Mouse (Mus musculus) gastrocnemius, postnatal 10 days (tissue): ENCODE measurements at regions not wholly inside any gene's neighbourhood (a gene's known extent, or its start where the extent isn't known, plus 50 kb on each side); places are given as distances from the start of the nearest gene placed in this dataset.

ENCODE experiments used
- DNase-seq: peaks from one replicate; pipeline ENCODE4 v3.0.0; 2021; ENCODE audit warnings: mixed read lengths

DNA sequence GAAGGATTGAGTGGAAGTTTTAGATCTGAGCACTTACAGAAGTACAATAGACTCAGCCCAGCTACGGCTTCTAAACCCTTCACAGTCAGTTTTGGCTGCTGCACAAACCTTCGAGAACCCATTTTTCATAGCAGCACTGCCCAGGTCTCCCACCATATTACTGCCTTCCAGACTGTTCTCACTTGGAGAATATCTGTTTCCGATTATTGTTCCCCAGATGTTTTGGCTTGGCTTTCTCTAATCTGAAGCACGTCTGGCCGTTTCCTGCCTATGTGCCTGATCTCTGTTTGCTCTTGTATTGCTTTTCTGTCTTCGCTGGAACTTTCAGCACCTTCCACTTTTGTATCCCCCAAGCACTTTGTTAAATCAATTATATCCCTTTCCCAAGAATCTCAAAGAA is 368.0 kb downstream of the Mllt3 start:
- DNase-seq = no peak

GRCm38 (mm10) chr4:87662876-87663275 is 370.3 kb downstream of the Mllt3 start:
- no peak for DNase-seq

- DNase-seq = no peak
Measured at GRCm38 (mm10) chr4:87658316-87658715, 374.8 kb downstream of the Mllt3 start.

GRCm38 (mm10) chr4:87657855-87658254 is 375.3 kb downstream of the Mllt3 start:
- no peak for DNase-seq

DNA sequence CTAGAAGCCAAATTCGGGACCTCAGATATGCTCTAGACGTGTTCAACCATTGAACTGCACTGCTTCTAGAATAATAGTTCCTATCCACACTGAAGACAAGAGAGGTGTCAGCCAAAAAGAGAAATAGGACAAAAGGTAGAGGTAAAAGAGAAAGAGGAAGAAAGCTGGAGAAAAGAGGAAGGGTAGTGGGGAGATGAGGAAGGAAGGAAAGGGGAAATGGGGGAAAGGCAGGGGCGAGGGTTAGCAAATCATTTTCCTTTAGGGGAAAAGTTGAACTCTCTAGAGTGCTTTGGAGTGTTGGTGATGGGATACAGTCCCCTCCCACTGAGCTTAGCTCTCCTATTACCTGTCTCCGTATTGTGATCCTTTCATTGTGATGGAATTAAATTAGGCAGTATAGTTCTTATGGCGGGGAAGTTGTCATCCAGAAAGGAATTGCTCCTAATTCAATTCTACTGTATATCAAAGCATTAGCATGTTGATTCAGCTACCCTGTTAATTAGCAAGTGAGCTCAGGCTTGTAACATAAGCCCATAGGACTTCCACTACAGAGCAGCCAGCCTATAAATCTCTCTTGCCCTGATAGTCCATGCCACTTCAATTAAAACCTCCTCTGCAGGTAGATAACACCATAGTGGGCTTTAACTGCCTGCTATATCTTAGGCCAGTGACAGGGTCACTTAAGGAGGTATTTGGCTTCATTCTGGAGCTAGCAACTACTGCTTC is 379.6 kb downstream of the Mllt3 start:
- no peak for DNase-seq

DNA sequence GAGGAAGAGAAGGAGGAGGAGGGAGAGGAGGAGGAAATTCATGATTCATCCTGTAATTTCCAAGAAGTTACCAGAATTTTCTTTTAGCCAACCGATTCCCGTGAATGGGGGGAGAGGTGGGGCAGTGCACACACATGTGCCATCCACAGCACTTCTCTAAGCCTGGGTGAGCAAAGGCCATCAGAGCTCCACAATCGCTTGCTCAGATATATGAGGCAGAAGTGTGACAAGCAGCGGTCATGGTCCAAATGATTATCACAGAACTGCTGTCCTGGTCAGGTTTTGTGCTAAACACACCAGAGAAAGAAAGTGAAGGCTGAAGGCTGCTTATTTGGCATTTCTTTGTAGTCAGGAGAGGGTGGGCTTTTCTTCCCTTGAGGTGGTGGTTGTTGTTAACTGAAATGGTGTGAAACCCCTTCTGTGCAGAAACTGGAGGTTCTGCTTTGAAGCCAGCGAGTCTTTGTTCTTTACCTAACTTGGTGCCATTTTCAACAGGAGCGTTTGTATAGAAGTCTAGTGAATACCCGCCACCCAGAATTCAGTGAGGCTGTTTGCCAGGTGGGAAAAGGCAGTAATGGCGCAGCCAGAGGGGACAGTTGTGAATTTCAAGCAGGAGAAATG is 380.7 kb downstream of the Mllt3 start:
- no peak for DNase-seq

- DNase-seq = no peak
Measured at GRCm38 (mm10) chr4:87651275-87651674, 381.9 kb downstream of the Mllt3 start.

- no peak for DNase-seq
Measured at GRCm38 (mm10) chr4:87650837-87651236, 382.3 kb downstream of the Mllt3 start.

DNA sequence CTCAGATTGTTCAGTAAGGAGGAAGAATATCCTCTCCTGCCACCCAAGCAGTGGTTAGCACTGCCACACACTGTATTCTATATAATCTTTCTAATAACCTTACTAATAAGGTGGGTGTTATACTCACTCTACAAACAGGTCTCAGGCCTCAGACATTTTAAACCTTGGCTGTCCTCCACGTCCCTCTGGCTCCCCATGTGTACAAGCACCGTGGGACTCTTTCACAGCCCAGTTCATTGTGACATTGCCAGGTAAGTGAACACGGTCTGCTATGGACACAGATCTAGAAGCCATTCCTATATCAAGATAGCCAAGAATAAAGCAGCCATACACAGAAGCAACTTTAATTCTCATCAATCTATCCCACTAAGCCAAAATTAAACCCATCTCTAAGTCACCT is 382.8 kb downstream of the Mllt3 start:
- no peak for DNase-seq

- DNase-seq = no peak
Measured at GRCm38 (mm10) chr4:87648919-87649318, 384.2 kb downstream of the Mllt3 start.

DNA sequence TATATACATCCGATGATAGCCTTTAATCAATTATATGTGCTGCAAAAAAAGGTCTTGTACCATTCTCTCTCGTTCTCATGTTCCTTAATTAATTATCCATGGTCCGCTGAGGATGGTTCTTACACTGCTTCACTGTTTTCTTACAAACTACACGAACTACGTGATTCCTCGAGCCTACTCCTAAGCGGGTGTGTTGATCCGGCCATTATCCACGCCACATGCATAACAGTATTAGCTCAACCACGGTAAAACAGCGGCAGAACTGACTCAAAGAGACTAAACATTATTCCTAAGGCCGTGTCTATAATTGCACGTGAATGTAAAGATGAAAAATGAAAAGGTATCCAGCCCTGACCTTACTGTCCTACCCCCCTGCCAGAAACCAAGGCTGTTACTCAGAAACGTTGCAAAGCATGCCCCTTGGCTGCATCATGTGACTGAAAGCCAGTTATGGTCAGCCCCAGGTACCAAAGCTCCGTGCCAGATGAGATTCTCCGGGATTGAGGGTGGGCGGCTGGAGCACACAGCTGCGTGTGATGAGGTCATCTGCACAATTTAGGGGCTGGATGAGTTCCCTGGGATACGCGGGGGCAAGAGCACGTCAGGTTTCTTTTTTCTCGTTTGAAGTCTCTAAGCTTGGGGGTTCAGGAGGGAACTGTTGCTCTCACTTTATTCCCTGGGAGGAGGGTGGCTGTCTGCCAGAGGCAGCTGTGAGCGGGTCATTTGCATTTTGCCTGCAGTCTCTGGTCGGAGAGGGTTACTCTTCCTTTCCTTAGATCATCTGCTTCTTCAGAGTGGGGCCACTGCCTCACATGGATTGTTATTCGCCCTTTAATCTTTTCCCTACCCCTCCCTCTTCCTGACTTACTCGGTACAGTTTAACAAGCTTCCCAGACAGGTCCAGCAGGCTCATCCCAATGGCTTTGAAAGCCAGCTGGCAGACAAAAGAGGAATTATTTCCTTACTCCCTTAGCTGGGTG is 384.9 kb downstream of the Mllt3 start:
- DNase-seq = peak; percentile 32

GRCm38 (mm10) chr4:87642002-87642401 is 391.2 kb downstream of the Mllt3 start:
- DNase-seq = no peak

GRCm38 (mm10) chr4:87641551-87641950 is 391.6 kb downstream of the Mllt3 start:
- no peak for DNase-seq

DNA sequence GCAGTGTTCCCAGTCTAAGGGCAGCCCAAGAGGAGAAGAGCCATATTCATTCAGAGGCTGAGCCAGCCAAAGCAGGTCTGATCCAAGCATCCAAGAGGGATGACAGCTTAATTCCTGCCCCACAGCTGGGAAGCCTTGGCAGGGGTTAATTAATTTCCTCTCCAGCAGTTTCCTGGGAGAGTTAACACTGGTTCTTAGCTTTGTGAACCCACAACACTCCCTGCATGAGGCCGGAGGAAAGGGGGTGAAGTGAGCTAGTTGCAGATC is 394.9 kb downstream of the Mllt3 start:
- no peak for DNase-seq

DNA sequence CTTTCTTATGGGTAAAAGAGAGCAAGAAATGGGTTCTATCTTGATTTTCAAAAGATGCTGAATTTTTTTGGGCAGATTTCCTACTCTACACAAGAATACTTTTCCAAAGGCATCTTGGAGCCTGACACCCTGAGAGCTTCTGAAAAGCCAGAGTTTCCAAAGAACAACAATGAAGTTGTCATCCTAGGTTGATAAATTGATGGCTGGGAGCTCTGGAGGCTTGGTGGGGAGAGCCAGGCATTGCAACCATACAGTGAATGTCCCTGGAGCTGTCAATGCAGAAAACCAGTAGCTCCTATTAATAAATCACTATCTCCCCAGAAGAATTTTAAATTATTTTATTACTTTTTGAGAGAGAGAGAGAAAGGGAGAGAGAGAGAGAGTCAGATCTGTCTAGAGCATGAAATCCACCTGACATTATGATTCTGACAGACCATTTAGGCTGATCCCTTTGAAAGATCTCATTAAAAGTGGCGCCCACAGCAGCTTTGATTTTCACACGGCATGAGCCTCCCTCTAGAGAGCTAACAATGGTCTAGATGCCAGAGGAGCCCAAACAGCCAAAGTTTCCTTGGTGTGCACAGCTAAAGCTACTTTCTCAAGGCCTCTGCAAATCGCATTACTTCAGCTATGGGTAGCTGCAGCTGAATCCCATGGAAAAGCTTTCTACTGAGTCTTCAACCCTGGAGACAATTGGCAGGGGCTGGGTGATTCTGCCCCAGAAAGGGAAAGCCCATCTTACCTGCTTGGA is 395.4 kb downstream of the Mllt3 start:
- DNase-seq = no peak

DNA sequence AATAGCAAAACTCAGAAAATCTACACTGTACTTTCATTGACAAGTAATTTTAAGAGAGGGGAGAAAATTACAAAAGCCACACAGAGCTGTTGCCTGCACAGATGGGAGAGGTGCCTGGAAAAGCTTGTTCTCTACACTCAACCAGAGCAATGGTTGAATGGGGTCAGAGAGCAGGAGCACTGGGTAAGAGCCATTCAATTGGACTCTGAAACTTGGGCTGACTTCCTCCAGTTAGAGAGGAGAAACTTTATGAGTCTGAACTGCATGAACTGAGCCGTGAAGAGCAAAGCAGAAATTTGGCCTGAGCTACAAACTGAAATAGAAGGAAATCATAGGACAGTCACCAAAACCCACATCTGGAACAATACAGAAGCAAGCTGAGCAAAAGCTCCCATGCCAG is 380.8 kb upstream of the Slc24a2 start:
- no peak for DNase-seq

DNA sequence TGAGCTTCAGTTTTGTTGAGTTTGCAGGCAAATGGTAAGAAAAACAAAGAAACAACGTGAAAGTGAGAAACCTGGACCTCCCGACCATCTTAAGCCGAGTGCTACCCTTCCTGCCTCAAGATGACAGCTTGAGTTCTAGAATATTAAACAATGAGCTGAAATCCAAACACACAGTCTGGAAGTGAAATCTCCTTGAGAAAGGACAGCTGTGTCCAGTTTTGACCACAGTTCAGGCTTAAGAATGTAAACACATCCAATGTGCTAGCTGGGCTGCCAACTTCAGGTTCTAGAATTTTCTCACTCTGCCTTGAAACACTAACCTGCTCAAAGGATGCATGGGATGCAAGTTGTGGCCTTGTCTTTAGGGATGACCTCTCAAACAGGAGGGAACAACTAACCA is 363.4 kb upstream of the Slc24a2 start:
- no peak for DNase-seq

DNA sequence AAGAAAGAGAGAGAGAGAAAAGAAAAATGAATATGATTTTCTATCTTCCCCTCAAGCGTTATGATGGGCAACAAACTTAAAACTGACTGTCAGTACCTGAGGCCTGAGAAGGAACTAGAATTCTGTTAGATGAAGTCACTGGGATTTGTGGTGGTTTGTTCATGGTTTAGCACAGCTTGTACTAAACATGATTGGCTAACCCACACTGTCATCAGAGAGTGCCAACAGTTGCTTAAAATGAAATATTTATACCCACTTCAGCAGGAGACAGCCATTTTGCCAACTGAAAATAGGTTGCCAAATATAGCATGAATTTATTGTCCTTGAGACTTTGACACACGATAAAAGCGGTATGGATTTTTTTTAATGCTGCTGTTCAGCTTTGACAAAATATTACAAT is 360.5 kb upstream of the Slc24a2 start:
- DNase-seq = no peak

- no peak for DNase-seq
Measured at GRCm38 (mm10) chr4:87578164-87578563, 347.9 kb upstream of the Slc24a2 start.

DNA sequence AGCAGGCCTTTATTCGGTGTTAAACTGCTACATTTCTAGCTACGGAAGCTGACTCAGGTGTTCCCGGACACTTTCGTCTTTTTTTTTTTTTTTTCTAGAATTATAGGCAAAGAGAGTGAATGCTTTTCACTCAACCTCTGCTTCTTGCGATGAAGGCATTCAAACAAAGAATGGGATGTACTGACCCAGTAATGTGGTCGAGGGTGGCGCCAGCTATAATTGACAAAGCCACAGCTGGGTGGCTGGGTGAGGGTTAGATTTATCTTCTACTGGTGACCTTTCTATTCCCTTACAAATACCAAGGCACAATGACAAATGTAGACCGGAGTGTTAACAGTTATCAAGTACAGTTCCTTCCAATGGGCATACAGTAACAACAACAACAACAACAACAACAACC is 340.7 kb upstream of the Slc24a2 start:
- no peak for DNase-seq

DNA sequence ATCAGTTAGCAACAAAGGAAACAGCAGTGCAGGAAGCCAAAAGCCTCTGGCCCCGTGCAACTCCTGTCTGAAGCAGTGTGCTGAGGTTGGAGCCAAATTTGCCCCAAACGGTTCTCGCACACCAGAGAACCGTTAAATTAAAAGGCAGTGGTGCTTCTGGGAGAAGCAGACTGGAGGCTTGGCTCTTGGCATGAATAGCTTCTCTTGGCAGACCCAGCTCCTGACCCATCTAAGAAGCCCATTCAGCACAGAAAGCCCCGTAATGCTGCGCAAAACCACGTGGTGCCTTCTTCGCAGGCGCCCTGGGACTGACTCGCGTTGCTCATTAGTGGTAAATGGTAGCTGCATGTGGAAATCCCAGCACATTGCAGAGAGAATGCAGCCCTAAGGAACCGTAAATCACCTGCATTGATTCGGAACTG is 340.2 kb upstream of the Slc24a2 start:
- DNase-seq = no peak

GRCm38 (mm10) chr4:87566616-87567015 is 336.3 kb upstream of the Slc24a2 start:
- DNase-seq = no peak

DNA sequence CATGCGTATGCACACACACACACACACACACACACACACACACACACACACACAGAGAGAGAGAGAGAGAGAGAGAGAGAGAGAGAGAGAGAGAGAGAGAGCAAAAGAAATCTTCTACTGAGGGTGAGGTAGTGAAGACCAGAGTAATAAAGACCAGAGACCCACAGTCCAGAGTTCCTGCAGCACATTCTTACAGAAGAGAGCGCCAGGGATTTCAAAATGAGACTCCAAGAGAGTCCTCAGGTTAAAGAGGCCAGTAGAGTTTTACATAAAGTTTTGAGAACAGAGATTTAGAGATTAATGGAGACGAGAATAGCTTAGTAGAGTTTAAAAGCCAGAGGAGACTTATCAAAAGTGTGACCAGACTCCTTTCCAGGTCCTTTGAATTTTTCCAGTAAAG is 324.6 kb upstream of the Slc24a2 start:
- DNase-seq = no peak
